18 mouse cellular contexts compared by ENCODE assay signal in the genomic region with DNA sequence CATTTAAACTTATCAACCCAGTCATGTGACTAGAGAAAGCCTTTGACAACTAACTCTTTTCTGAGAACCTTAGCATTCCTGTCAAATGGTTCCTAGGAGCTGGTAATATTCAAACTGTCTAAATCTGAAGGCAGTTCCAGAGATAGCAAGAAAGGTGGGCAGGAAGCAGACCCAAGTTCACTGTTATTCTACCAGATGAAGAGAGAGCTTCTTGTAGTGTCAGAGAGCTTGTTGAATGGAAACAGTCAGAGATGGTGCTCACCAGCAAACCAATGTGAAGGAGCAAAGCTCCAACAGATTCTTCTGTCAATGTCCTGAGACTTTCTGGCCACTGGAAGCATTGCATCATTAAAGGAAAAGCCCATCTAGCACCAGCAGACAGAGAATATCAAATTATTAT.
DNase-seq lines count a peak whose midpoint lies in the region; TF ChIP-seq lines count a peak whose summit lies in the region.
"Had no signal": no experiment of that assay in that cellular context is flagged by ENCODE, and none has a peak within 500 bp of the region (broad histone marks: within the 10 kb centered on the region; RNA-seq: fewer than 3 reads in every experiment).

No protein-coding gene starts in this region.

- H3K27ac ChIP-seq in left cerebral cortex, adult 2 months: peak overlapping the region; percentile 58
- H3K27ac ChIP-seq: embryonic facial prominence, embryonic 10.5 days; embryonic facial prominence, embryonic 12.5 days had no signal

- TF ChIP-seq CTCF in left cerebral cortex, adult 2 months (IDR thresholded peaks at IDR 0.05): no peak

- no peak for DNase-seq in left cerebral cortex, adult 2 months (ENCODE audit: extremely low spot score in 1 of 2, low spot score in 2 of 2)
- DNase-seq in left cerebral cortex, postnatal 14 days (ENCODE audit: low spot score in 2 of 2): no peak
- DNase-seq in thymus, postnatal 0 days (ENCODE audit: low spot score): peak; percentile 53
- no peak for DNase-seq in thymus, postnatal 4 days
- peak; percentile 44 for DNase-seq in naive thymus-derived CD4-positive, alpha-beta T cell, adult 2 months (ENCODE audit: low read depth)
- DNase-seq in thymus, postnatal 25 days: peak; percentile 49
- DNase-seq in urinary bladder, adult 18-20 months (ENCODE audit: low spot score in 2 of 2): no peak
- no peak for DNase-seq in gastrocnemius, postnatal 4 days (ENCODE audit: low spot score in 2 of 2)
- DNase-seq: adrenal gland, adult 8-10 months; adrenal gland, postnatal 14 days; adrenal gland, postnatal 36 days; cerebellum, adult 11-12 months; cerebellum, adult 2 months; cerebellum, adult 9-10 months; cerebellum, postnatal 10 days; cerebellum, postnatal 25 days had no signal

- H3K4me3 ChIP-seq in left cerebral cortex, adult 2 months: no peak overlapping the region
- H3K4me3 ChIP-seq: embryonic facial prominence, embryonic 10.5 days; embryonic facial prominence, embryonic 12.5 days had no signal

- intact Hi-C loops in left cerebral cortex, adult 2 months (cut with DNase I): loop anchor here (5.0 kb wide), 3 partner anchors 98 to 518 kb away; partner anchors contain the start of gene Satb1
- intact Hi-C loops in left cerebral cortex, postnatal 14 days (cut with DNase I): loop anchor here (5.0 kb wide), 1 partner anchor 388 kb away; no protein-coding TSS in a partner anchor

Comparison
In these comparisons a context has a peak if more than half of its experiments do, and no peak if none do; other contexts are left out.
1. DNase-seq: peak in thymus, postnatal 0 days (single experiment), naive thymus-derived CD4-positive, alpha-beta T cell, adult 2 months (single experiment) and thymus, postnatal 25 days (single experiment); none in left cerebral cortex, adult 2 months (0 of 2), left cerebral cortex, postnatal 14 days (0 of 2), thymus, postnatal 4 days (single experiment), urinary bladder, adult 18-20 months (0 of 2) and gastrocnemius, postnatal 4 days (0 of 2).